Mouse (Mus musculus) right cerebral cortex, postnatal 25 days (tissue): ENCODE data around the gene Slc37a3.
A peak's percentile ranks its signal among the peaks of the same experiment; 100 is the strongest.
"Not testable (repeated sequence)": the region's sequence is repeated elsewhere in the genome, so short reads cannot be mapped to it uniquely, and the experiment has no call there.

Experiments used
- DNase-seq: peaks from one replicate; pipeline ENCODE4 v3.0.0; 2022

The Slc37a3 gene

GRCm38 (mm10) chr6:39378161-39378835, 823 bp upstream of the Slc37a3 start:
- DNase-seq = not testable (repeated sequence)

DNA sequence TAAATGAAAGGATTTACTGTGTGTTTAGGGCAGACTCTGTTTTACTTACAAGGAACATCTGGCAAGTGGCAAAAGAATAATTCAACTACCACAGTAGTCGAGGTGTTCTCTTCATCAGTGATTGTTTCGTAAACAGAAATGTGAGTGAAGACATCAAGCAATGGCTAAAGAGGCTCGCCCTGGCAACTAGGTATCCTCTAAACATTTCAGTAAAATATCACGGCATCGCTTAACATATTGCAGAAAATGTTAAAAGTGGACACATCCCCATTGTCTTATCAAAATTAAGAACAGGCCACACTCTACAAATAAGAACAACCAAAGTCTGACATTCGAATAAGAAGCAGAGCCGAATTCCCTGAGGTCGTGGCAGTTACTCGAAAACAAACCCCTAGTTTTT, 700 bp downstream of the Slc37a3 start:
- DNase-seq = no peak

DNA sequence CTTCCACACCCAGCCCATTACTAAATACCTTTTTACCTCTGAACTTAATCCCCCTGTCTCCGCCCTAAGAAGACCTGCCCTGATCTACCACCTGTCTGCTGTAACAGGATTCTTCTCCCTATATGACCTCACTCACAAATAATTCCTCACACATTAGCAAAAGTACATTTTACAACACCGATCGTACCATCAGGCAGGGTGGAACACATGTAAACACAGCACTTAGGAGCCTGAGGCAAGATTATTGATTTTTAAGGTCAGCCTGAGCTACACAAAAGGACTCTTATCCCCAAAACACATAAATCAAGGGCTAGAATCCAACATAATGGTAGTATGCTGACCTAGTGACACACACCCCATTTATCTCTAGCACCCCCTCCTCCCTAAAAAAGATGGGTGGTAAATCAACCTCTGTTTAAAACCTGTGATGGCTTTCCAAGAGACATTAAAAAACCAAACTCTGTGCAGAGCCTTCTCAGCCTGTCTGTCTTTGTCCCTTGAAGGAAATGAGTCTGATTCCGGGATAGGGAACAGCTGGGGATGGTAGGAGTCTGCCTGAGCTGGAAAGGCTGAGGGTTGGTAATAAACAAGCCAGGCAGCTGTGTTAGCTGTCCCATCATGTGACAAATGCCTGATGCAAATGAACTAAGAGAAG, 4.0 kb downstream of the Slc37a3 start:
- no peak for DNase-seq

- no peak for DNase-seq
Measured at GRCm38 (mm10) chr6:39372727-39373126, 4.7 kb downstream of the Slc37a3 start.

DNA sequence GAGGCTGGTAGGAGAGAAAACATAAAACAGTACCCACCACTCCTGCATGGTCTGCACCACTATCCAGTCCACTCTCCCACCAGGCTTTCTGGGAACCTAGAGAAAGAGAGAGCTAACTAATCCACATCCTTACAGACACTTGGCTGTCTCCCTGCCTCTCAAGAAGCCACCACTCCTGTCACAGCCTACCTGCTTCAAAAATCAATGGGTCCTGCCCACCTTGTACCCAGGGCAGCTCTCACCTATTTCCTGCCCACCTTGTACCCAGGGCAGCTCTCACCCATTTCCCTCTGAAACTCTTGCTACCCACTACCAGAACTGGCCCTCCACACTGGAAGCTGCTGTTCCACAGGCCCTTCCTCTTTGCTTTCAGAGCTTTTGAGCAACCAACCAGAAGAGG, 5.4 kb downstream of the Slc37a3 start:
- DNase-seq = no peak

- DNase-seq = no peak
Measured at GRCm38 (mm10) chr6:39369631-39370030, 7.8 kb downstream of the Slc37a3 start.

- no peak for DNase-seq
Measured at GRCm38 (mm10) chr6:39362684-39363083, 14.8 kb downstream of the Slc37a3 start.

DNA sequence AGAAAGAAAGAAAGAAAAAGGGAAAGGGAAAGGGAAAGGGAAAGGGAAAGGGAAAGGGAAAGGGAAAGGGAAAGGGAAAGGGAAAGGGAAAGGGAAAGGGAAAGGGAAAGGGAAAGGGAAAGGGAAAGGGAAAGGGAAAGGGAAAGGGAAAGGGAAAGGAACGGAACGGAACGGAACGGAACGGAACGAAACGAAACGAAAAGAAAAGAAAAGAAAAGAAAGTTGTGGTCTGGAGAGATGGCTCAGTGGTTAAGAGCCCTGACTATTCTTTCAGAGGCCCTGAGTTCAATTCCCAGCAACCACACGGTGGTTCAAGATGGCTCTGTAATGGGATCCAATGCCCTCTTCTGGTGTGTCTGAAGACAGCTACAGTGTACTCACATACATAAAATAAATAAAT, 18.3 kb downstream of the Slc37a3 start:
- DNase-seq = not testable (repeated sequence)

- DNase-seq = no peak
Measured at GRCm38 (mm10) chr6:39348946-39349345, 28.5 kb downstream of the Slc37a3 start.

GRCm38 (mm10) chr6:39347880-39348814, 29.3 kb downstream of the Slc37a3 start:
- no peak for DNase-seq

DNA sequence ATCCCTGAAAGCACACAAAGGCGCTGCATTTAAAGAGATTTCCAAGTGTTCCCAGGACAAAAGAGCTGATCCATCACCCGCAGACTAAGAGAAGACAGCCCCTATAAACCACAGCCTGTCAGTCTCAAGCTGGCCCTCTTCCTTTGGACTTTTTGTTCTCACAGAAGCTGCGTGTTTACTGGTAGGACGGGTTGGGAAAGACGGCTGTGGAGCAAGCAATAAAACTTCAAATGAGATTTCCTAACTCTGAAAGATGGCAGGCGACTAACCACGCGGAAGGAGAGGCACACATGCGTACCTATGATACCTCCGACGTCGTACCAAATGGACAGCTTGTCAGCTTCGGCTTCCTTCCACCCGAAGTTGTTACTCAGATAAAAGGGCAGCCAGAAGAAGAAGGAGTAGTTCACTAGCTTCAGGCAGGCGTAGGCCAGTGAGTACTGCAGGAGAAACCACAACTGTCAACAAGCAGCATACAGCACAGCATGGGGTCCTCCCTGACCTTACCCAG, 30.4 kb downstream of the Slc37a3 start:
- no peak for DNase-seq

GRCm38 (mm10) chr6:39345430-39345829, 32.0 kb downstream of the Slc37a3 start:
- DNase-seq = no peak

GRCm38 (mm10) chr6:39344020-39344419, 33.5 kb downstream of the Slc37a3 start:
- DNase-seq = peak; percentile 79

- DNase-seq = no peak
Measured at GRCm38 (mm10) chr6:39341798-39342197, 35.7 kb downstream of the Slc37a3 start.

GRCm38 (mm10) chr6:39338359-39338758, 39.1 kb downstream of the Slc37a3 start:
- no peak for DNase-seq

DNA sequence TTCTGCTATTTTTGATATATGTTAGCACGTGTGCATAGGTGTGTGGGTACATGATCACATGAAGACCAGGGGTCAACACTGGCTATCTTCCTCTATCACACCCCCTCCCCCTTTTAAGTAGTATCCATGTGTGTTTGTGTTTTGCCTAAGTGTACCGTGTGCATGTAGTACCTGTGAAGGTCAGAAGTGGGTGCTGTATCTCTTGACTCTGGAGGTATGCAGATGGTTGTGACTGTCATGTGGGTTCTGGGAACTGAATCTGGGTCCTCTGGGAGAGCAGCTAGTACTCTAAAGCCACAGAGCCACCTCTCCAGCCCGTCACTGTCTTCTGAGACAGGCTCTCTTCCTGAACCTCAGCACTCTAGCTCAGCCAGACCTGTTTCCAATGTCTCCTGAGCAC, 42.6 kb downstream of the Slc37a3 start:
- no peak for DNase-seq

GRCm38 (mm10) chr6:39334224-39334623, 43.3 kb downstream of the Slc37a3 start:
- DNase-seq = no peak

GRCm38 (mm10) chr6:39331998-39332700, 45.3 kb downstream of the Slc37a3 start:
- DNase-seq = no peak

DNA sequence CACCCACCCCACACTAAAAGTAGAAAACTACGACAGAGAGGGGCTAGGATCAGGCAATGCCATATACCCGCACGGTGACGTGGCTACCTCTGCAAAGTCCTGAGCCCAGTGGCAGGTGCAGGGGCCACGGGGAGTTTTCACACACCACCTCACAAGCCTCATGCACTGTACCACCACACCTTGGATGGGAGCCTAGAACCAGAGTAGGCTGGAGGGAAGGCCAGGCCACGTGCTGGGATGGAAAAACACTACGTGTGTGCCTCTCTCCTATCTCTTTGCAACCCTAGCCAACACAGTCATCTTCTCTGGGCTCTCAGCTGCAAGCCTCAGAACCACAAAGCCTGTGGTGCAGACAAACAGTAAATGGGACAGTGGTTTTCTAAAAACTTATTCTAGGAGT, 46.5 kb downstream of the Slc37a3 start:
- no peak for DNase-seq

- no peak for DNase-seq
Measured at GRCm38 (mm10) chr6:39320286-39320685, 57.2 kb downstream of the Slc37a3 start.

DNA sequence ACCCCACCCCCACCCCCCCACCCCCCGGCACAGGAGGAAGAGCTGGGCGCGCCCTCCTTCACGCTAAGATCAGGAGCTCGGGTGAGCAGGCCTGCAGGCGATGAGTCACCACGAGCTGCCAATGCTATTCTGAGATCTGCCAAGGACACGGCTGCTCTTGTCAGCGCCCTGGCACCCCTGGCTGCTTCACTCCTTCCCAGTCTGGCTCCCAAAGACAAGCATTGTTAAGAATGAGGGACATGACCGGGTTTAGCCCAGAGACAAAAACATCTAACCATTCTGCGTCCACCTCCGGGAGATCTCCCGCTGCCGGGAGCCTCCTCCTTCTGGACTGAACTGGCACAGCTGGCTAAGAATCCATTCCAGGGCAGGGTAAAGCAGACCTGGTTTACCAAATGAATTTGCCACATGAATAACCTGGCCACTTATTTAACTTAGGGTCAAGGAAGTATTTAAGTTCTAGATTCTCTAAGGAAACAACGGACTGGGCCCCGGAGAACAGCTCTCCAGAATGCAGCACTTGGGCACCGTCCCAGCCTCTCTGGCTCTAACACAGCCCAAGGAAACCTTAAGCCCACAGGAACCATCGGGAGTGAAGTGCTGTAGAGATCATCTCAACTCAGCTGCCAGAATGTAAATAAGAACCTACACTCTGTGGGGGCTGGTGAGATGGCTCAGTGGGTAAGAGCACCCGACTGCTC, 58.3 kb downstream of the Slc37a3 start:
- DNase-seq = peak; percentile 64

GRCm38 (mm10) chr6:39318631-39319010, 58.9 kb downstream of the Slc37a3 start:
- no peak for DNase-seq
